Mouse (Mus musculus): ENCODE measurements around the gene Gpr107.

DNA sequence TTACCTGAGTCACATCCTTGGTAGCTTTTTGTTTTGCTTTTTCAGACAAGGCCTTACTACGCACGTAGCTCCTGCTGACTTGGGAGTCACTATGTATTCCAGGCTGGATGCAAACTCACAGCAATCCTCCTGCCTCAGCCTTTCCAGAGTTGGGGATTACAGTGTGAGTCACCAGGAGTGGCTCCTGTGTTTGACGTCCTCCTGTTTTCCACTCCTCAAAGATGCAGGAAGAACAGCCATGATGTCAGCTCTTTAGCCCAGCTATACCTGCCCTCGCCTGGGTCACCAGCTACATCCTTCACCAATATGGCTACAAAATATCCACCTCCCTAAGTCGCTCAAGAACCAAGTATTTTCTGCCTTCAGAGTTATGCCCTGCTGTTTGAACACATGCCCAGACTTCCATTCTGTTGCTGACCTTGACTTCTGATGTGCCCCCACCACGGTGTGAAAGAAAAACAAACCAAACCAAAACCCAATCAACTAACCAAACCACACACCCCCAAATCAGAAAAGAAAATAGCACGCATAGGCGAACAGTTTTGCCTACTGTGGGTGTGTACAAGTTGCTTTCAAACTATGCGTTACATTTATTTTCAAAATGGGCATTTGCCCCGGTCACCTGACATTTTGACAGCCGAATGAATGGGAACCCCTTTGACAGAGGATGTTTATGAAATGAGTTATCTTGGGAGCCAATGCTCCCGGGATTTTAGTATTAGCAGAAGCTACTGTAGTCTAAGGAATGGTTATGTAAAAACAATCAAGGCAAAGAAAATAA lies 11.9 kb upstream of the Gpr107 start:
- TF ChIP-seq CTCF (IDR thresholded peaks at IDR 0.05; ENCODE audit: borderline replicate concordance, extremely low read depth, insufficient read depth, insufficient read length) (no peak), POLR2A (IDR thresholded peaks at IDR 0.05; ENCODE audit: borderline replicate concordance, extremely low read depth, insufficient read depth, insufficient read length, poor library complexity, severe bottlenecking) (no peak)
